Mouse (Mus musculus) embryonic facial prominence, embryonic 14.5 days (tissue): ENCODE results near the gene Cdkn1c. TPM values are rescaled to one million over a fixed set of nuclear protein-coding genes. Genes with fewer than 3 reads are reported as not detected.

ENCODE experiments used
- ATAC-seq: fragments of 200-750 bp; cut with Nextera tagmentation; 2 replicates; pipeline ENCODE4 v1.8.0; 2017; ENCODE audit warnings: low read depth, moderate number of reproducible peaks, moderate TSS enrichment
- DNase-seq: peaks from one replicate; pipeline ENCODE4 v3.0.0-alpha.2; 2015; ENCODE audit warnings: low spot score
- H3K27ac ChIP-seq: fragments of 300-500 bp; sonication (generic); replicated peaks from 2 replicates; pipeline ENCODE4 v1.5.1; 2014; ENCODE audit warnings: low read depth, mild to moderate bottlenecking, low read length, moderate library complexity
- H3K27me3 ChIP-seq: fragments of 300-500 bp; sonication (generic); replicated peaks from 2 replicates; pipeline ENCODE4 v1.6.1; 2014; ENCODE audit warnings: low read length; ENCODE audit not compliant: control insufficient read depth, insufficient read depth
- H3K36me3 ChIP-seq: fragments of 300-500 bp; sonication (generic); 2 replicates; pipeline ENCODE4 v1.6.1; 2014; ENCODE audit warnings: low read length, mixed read lengths; ENCODE audit not compliant: control insufficient read depth, insufficient read depth
- H3K4me1 ChIP-seq: fragments of 300-500 bp; sonication (generic); 2 replicates; pipeline ENCODE4 v1.6.1; 2014; ENCODE audit warnings: antibody characterized with exemption, low read length; ENCODE audit not compliant: control insufficient read depth, insufficient read depth
- H3K4me2 ChIP-seq: fragments of 300-500 bp; sonication (generic); 2 replicates; pipeline ENCODE4 v1.6.1; 2014; ENCODE audit warnings: low read depth, mild to moderate bottlenecking, low read length, moderate library complexity, mixed read lengths
- H3K4me3 ChIP-seq: fragments of 300-500 bp; sonication (generic); 2 replicates; pipeline ENCODE4 v1.5.1; 2014; ENCODE audit warnings: low read depth, mild to moderate bottlenecking, low read length
- H3K9ac ChIP-seq: fragments of 300-500 bp; sonication (generic); 2 replicates; pipeline ENCODE4 v1.6.1; 2014; ENCODE audit warnings: low read depth, mild to moderate bottlenecking, low read length, moderate library complexity, mixed read lengths
- H3K9me3 ChIP-seq: fragments of 300-500 bp; sonication (generic); 2 replicates; pipeline ENCODE4 v1.6.1; 2016; ENCODE audit warnings: low read length; ENCODE audit not compliant: control insufficient read depth
- WGBS: fragments of 180-500 bp; shearing (Covaris S2); extraction: QIAGEN DNeasy Blood & Tissue Kit; methylation state at CpG from one replicate; pipeline ENCODE4 v1.1.7; 2014; 5-methylcytosine and 5-hydroxymethylcytosine counted together
- polyA plus RNA-seq: library from polyadenylated mRNA; unstranded; fragments of >200 nt; fragmentation: Nextera tagmentation; extraction: Ambion mirVana; gene quantifications from 2 replicates; pipeline ENCODE4 v1.2.1, GENCODE M21; 2014

Gene Cdkn1c
- polyA plus RNA-seq, 1 experiment from 2014 or later, result 2,410 TPM

- H3K4me1 ChIP-seq, result peaks cover 3% of the 10 kb centered on the region; the same call in 1 of the 2 replicates
- no peaks in the 10 kb centered on the region for H3K9me3 ChIP-seq
- WGBS, result 3% methylated on average over 48 of the region's 55 CpGs
- peaks cover 39% of the 10 kb centered on the region for H3K27me3 ChIP-seq
- peak overlapping the region; percentile 43 for H3K9ac ChIP-seq
- H3K36me3 ChIP-seq, result no peaks in the 10 kb centered on the region
- no peak overlapping the region for H3K27ac ChIP-seq
- peak; percentile 42 for DNase-seq
- ATAC-seq, result no peak
- peak overlapping the region; percentile 76 for H3K4me2 ChIP-seq
- peak overlapping the region; percentile 46 for H3K4me3 ChIP-seq
Observed at GRCm38 (mm10) chr7:143501643-143502417, 41.0 kb upstream of the Cdkn1c start.

DNA sequence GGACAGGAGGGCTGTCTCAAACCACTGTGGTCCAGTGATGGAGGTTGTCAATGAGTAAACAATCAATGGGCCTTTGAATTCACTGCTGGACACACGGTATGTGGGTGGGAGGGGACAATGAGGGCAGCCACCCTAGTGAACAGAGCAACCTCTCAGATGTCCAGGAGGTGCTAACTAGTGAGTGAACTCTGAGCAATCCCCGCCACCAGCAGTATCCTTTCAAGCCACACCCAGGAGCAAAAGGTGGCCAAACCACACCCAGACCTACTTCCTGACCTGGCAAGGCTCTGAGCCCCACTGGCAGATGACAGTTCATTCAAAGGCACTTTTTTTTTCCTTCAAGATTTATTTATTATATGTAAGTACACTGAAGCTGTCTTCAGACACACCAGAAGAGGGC is 40.1 kb upstream of the Cdkn1c start:
- peaks cover 3% of the 10 kb centered on the region; the same call in 1 of the 2 replicates for H3K4me1 ChIP-seq
- no peak for DNase-seq
- H3K27me3 ChIP-seq, result peaks cover 39% of the 10 kb centered on the region
- H3K36me3 ChIP-seq, result no peaks in the 10 kb centered on the region
- H3K27ac ChIP-seq, result no peak overlapping the region
- H3K4me2 ChIP-seq, result no peak overlapping the region
- H3K9ac ChIP-seq, result no peak overlapping the region
- no peak overlapping the region for H3K4me3 ChIP-seq
- 39% methylated on average over 2 of the region's 2 CpGs for WGBS
- ATAC-seq, result no peak
- no peaks in the 10 kb centered on the region for H3K9me3 ChIP-seq

DNA sequence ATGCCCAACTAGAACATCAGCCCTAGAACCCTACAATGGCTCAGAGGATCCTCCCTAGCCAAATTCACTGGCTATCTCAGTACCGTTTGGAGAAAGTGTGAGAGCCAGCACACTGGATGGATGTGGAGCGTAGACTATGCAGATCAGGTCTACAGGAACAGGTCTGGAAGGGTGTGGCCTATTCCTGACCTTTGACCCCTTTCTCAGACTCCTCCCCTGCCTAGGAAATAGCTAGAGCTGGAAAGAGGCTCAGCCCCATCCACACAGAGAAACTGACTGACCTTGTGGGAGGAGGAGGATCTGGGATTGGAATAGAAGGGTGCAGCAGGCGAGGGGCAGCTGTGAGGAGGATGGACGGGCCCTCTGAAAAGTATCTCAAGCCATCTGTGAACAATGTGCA is 37.7 kb upstream of the Cdkn1c start:
- no peak for DNase-seq
- no peak for ATAC-seq
- H3K9me3 ChIP-seq, result no peaks in the 10 kb centered on the region
- no peak overlapping the region for H3K27ac ChIP-seq
- H3K9ac ChIP-seq, result no peak overlapping the region
- no peak overlapping the region for H3K4me3 ChIP-seq
- 93% methylated on average over 4 of the region's 4 CpGs for WGBS
- no peak overlapping the region for H3K4me2 ChIP-seq
- no peaks in the 10 kb centered on the region for H3K36me3 ChIP-seq
- peaks cover 3% of the 10 kb centered on the region; the same call in 1 of the 2 replicates for H3K4me1 ChIP-seq
- H3K27me3 ChIP-seq, result peaks cover 35% of the 10 kb centered on the region

DNA sequence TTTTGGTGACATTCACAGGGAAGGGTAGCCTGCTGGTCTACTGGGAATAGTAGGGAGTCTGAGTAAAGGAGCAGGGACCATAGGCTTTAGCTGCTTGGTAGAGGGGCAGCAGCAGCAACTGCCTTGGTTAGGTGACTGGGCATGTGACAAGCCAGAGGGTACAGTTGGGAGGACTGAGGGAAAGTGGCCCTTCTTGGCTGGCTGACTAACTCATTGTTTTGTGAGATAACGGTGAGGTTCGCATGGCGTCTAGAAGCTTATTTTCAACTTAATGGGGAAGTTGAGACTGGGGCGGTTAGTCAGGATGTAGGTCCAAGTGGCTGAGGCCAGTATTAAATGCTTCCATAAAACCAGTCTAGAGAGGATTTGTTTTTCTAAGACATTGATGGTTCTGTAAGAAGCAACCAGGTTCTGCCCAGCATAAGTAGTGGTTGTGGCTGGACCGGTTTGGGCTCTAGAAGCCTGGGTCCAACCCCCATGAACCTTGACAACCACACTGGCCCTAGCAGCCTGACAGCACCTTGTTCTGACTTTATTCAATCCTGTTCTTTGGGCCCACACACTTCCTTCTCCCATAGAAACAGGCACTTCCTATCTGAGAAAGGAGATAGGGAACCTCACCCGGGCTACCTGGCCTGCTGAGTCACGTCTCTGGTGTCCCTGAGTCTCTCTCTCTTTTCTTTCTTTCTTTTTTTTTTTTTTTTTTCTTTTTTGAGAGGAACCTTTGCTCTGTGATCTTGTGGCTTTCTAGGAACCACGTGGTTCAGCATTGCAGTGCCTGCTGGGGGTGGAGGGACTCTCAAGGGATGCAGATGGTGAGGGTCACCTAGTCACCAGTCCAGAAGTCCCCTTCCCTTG is 34.5 kb upstream of the Cdkn1c start:
- no peak overlapping the region for H3K4me2 ChIP-seq
- DNase-seq (no peak), ATAC-seq (no peak)
- no peak overlapping the region for H3K4me3 ChIP-seq
- no peaks in the 10 kb centered on the region for H3K4me1 ChIP-seq
- H3K9me3 ChIP-seq, result no peaks in the 10 kb centered on the region
- H3K9ac ChIP-seq, result no peak overlapping the region
- no peak overlapping the region for H3K27ac ChIP-seq
- peaks cover 3% of the 10 kb centered on the region for H3K27me3 ChIP-seq
- no peaks in the 10 kb centered on the region for H3K36me3 ChIP-seq
- 73% methylated on average over 8 of the region's 8 CpGs for WGBS

DNA sequence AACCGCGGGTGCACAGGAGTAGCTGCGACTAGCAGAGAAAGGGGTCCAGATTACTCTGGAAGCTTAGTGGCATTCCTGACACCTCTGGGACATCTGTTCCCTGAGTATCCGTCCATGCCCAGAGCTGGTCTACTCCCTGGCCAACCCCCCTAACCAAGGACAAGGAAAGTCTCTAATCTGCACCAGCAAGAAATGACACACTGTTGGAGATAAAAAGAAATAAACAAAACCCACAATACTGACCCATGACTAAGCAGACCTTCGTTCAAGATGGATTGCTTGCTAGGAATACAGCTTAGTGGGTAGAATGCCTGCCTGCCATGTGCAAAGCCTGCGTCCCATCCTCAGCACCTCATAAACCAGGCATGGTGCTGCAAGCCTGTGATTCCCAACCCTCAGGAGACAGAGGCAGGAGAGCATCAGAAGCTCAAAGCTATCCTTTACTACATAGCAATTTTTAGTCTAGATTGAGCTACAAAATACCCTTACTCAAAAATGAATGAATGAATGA is 32.8 kb upstream of the Cdkn1c start:
- Histone ChIP-seq H3K27ac (no peak overlapping the region), H3K27me3 (no peaks in the 10 kb centered on the region), H3K36me3 (no peaks in the 10 kb centered on the region), H3K9me3 (no peaks in the 10 kb centered on the region), H3K4me1 (no peaks in the 10 kb centered on the region), H3K9ac (no peak overlapping the region), H3K4me3 (no peak overlapping the region), H3K4me2 (no peak overlapping the region)
- no peak for ATAC-seq
- DNase-seq, result no peak
- WGBS, result 82% methylated on average over 6 of the region's 6 CpGs

- WGBS, result 86% methylated on average over 6 of the region's 6 CpGs
- Histone ChIP-seq H3K9me3 (no peaks in the 10 kb centered on the region), H3K36me3 (no peaks in the 10 kb centered on the region), H3K4me3 (no peak overlapping the region), H3K4me2 (no peak overlapping the region), H3K27ac (no peak overlapping the region), H3K9ac (no peak overlapping the region), H3K4me1 (no peaks in the 10 kb centered on the region), H3K27me3 (no peaks in the 10 kb centered on the region)
- DNase-seq (no peak), ATAC-seq (no peak)
Observed at GRCm38 (mm10) chr7:143489735-143490134, 28.9 kb upstream of the Cdkn1c start.

DNA sequence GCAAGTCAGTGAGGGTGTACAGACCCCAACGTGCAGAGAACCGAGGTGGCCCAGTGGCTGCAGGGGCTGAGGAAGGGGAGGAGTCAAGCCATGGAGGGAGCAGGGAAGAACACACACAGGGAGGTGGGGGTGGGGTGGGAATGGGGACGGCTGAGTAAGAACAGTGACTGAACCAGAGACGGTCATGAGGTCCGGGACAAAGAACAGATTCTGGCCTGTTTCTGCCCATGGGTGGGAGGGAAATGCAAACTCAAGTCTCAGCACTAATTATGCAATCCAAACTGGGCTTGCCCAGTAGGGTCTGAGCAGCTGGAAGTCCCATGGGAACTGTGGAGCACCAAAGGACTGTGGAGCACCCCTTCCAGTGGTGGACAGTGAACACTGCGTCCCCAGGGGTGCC is 21.7 kb upstream of the Cdkn1c start:
- 6% methylated on average over 6 of the region's 6 CpGs for WGBS
- Histone ChIP-seq H3K4me3 (no peak overlapping the region), H3K4me2 (no peak overlapping the region), H3K9me3 (no peaks in the 10 kb centered on the region), H3K27ac (no peak overlapping the region), H3K36me3 (no peaks in the 10 kb centered on the region), H3K27me3 (no peaks in the 10 kb centered on the region), H3K9ac (no peak overlapping the region), H3K4me1 (no peaks in the 10 kb centered on the region)
- DNase-seq, result no peak
- ATAC-seq, result no peak

GRCm38 (mm10) chr7:143481806-143482387 is 21.0 kb upstream of the Cdkn1c start:
- DNase-seq (no peak), ATAC-seq (no peak)
- H3K4me3 ChIP-seq, result no peak overlapping the region
- H3K36me3 ChIP-seq, result no peaks in the 10 kb centered on the region
- no peaks in the 10 kb centered on the region for H3K27me3 ChIP-seq
- no peak overlapping the region for H3K27ac ChIP-seq
- H3K9me3 ChIP-seq, result no peaks in the 10 kb centered on the region
- H3K4me1 ChIP-seq, result no peaks in the 10 kb centered on the region
- H3K4me2 ChIP-seq, result no peak overlapping the region
- no peak overlapping the region for H3K9ac ChIP-seq
- 46% methylated on average over 5 of the region's 5 CpGs for WGBS
